Mouse (Mus musculus) liver, embryonic 11.5 days (tissue): ENCODE measurements at regions not wholly inside any gene's neighbourhood (a gene's known extent, or its start where the extent isn't known, plus 50 kb on each side); places are given as distances from the start of the nearest gene placed in this dataset.

Source experiments
- ATAC-seq: fragments of 200-750 bp; cut with Nextera tagmentation; replicated peaks from 2 replicates; pipeline ENCODE4 v1.8.0; 2017; ENCODE audit warnings: moderate number of reproducible peaks, mild to moderate bottlenecking, moderate TSS enrichment, moderate library complexity; ENCODE audit not compliant: low FRiP score
- DNase-seq: peaks from one replicate; pipeline ENCODE4 v3.0.0-alpha.2; 2017; ENCODE audit warnings: low spot score
- H3K27ac ChIP-seq: fragments of 300-500 bp; sonication (generic); 2 replicates; pipeline ENCODE4 v1.5.1; 2014; ENCODE audit warnings: mild to moderate bottlenecking, low read depth, low read length, control low read depth
- H3K27me3 ChIP-seq: fragments of 300-500 bp; sonication (generic); replicated peaks from 2 replicates; pipeline ENCODE4 v1.6.1; 2014; ENCODE audit warnings: low read length, mixed read lengths; ENCODE audit not compliant: control insufficient read depth, insufficient read depth
- H3K36me3 ChIP-seq: fragments of 300-500 bp; sonication (generic); 2 replicates; pipeline ENCODE4 v1.6.1; 2014; ENCODE audit warnings: mild to moderate bottlenecking, low read length, moderate library complexity, mixed read lengths; ENCODE audit not compliant: control insufficient read depth, insufficient read depth
- H3K4me1 ChIP-seq: fragments of 300-500 bp; sonication (generic); replicated peaks from 2 replicates; pipeline ENCODE4 v1.6.1; 2014; ENCODE audit warnings: low read length, mixed read lengths; ENCODE audit not compliant: control insufficient read depth, insufficient read depth
- H3K4me2 ChIP-seq: fragments of 300-500 bp; sonication (generic); 2 replicates; pipeline ENCODE4 v1.6.1; 2014; ENCODE audit warnings: mild to moderate bottlenecking, control low read depth, moderate library complexity
- H3K4me3 ChIP-seq: fragments of 300-500 bp; sonication (generic); 2 replicates; pipeline ENCODE4 v1.5.1; 2014; ENCODE audit warnings: low read depth, low read length, control low read depth
- H3K9ac ChIP-seq: fragments of 300-500 bp; sonication (generic); 2 replicates; pipeline ENCODE4 v1.6.1; 2014; ENCODE audit warnings: low read depth, low read length, control low read depth
- H3K9me3 ChIP-seq: fragments of 300-500 bp; sonication (generic); 2 replicates; pipeline ENCODE4 v1.6.1; 2016; ENCODE audit warnings: low read length, inconsistent platforms, mixed read lengths; ENCODE audit not compliant: control insufficient read depth
- WGBS: fragments of 180-500 bp; shearing (Covaris S2); extraction: QIAGEN DNeasy Blood & Tissue Kit; methylation state at CpG from one replicate; pipeline ENCODE4 v1.1.7; 2014; 5-methylcytosine and 5-hydroxymethylcytosine counted together

GRCm38 (mm10) chr16:46623246-46623645, 124.9 kb upstream of the Nectin3 start:
- DNase-seq = no peak
- H3K36me3 ChIP-seq = no peaks in the 10 kb centered on the region
- H3K27ac ChIP-seq = no peak overlapping the region
- no peaks in the 10 kb centered on the region for H3K27me3 ChIP-seq
- WGBS = 67% methylated on average over 1 of the region's 1 CpGs
- ATAC-seq = no peak
- no peaks in the 10 kb centered on the region for H3K9me3 ChIP-seq
- no peaks in the 10 kb centered on the region for H3K4me1 ChIP-seq
- no peak overlapping the region for H3K4me3 ChIP-seq
- H3K9ac ChIP-seq = no peak overlapping the region
- H3K4me2 ChIP-seq = no peak overlapping the region

- Histone ChIP-seq H3K27ac (no peak overlapping the region), H3K9me3 (no peaks in the 10 kb centered on the region), H3K27me3 (no peaks in the 10 kb centered on the region), H3K4me1 (no peaks in the 10 kb centered on the region), H3K9ac (no peak overlapping the region), H3K36me3 (no peaks in the 10 kb centered on the region), H3K4me3 (no peak overlapping the region), H3K4me2 (no peak overlapping the region)
- ATAC-seq = no peak
- WGBS = 82% methylated on average over 2 of the region's 2 CpGs
- no peak for DNase-seq
Measured at GRCm38 (mm10) chr16:46619871-46620270, 121.5 kb upstream of the Nectin3 start.

- no peaks in the 10 kb centered on the region for H3K36me3 ChIP-seq
- WGBS = 75% methylated on average over 13 of the region's 13 CpGs
Measured at GRCm38 (mm10) chr16:46617544-46618335, 119.4 kb upstream of the Nectin3 start.

GRCm38 (mm10) chr16:46616606-46617005, 118.3 kb upstream of the Nectin3 start:
- no peak overlapping the region for H3K9ac ChIP-seq
- H3K36me3 ChIP-seq = no peaks in the 10 kb centered on the region
- DNase-seq (no peak), ATAC-seq (no peak)
- H3K4me2 ChIP-seq = no peak overlapping the region
- no peaks in the 10 kb centered on the region for H3K9me3 ChIP-seq
- H3K27me3 ChIP-seq = no peaks in the 10 kb centered on the region
- no peak overlapping the region for H3K4me3 ChIP-seq
- no peak overlapping the region for H3K27ac ChIP-seq
- H3K4me1 ChIP-seq = no peaks in the 10 kb centered on the region

More at GRCm38 (mm10) chr16:46617544-46618335, 119.4 kb upstream of the Nectin3 start:
- Histone ChIP-seq H3K9me3 (no peaks in the 10 kb centered on the region), H3K4me2 (no peak overlapping the region), H3K27me3 (no peaks in the 10 kb centered on the region), H3K4me3 (no peak overlapping the region), H3K4me1 (no peaks in the 10 kb centered on the region), H3K27ac (no peak overlapping the region), H3K9ac (no peak overlapping the region)
- ATAC-seq = no peak
- DNase-seq = no peak

- H3K9ac ChIP-seq = no peak overlapping the region
- no peaks in the 10 kb centered on the region for H3K9me3 ChIP-seq
- no peaks in the 10 kb centered on the region for H3K4me1 ChIP-seq
- DNase-seq (no peak), ATAC-seq (no peak)
- no peak overlapping the region for H3K4me3 ChIP-seq
- 70% methylated on average over 5 of the region's 5 CpGs for WGBS
- H3K27me3 ChIP-seq = no peaks in the 10 kb centered on the region
- no peaks in the 10 kb centered on the region for H3K36me3 ChIP-seq
- no peak overlapping the region for H3K27ac ChIP-seq
- no peak overlapping the region for H3K4me2 ChIP-seq
Measured at GRCm38 (mm10) chr16:46613062-46613818, 114.9 kb upstream of the Nectin3 start.

- H3K27me3 ChIP-seq = no peaks in the 10 kb centered on the region
- no peak overlapping the region for H3K4me3 ChIP-seq
- ATAC-seq (no peak), DNase-seq (no peak)
- H3K9ac ChIP-seq = no peak overlapping the region
- no peak overlapping the region for H3K27ac ChIP-seq
- no peaks in the 10 kb centered on the region for H3K36me3 ChIP-seq
- H3K4me2 ChIP-seq = no peak overlapping the region
- H3K9me3 ChIP-seq = no peaks in the 10 kb centered on the region
- H3K4me1 ChIP-seq = no peaks in the 10 kb centered on the region
Measured at GRCm38 (mm10) chr16:46605879-46606203, 107.5 kb upstream of the Nectin3 start.

GRCm38 (mm10) chr16:46605001-46605878, 106.9 kb upstream of the Nectin3 start:
- H3K9me3 ChIP-seq = no peaks in the 10 kb centered on the region
- no peak overlapping the region for H3K4me2 ChIP-seq
- H3K27me3 ChIP-seq = no peaks in the 10 kb centered on the region
- no peaks in the 10 kb centered on the region for H3K36me3 ChIP-seq
- WGBS = 57% methylated on average over 11 of the region's 11 CpGs
- no peak overlapping the region for H3K4me3 ChIP-seq
- DNase-seq (no peak), ATAC-seq (no peak)
- no peaks in the 10 kb centered on the region for H3K4me1 ChIP-seq
- no peak overlapping the region for H3K9ac ChIP-seq
- no peak overlapping the region for H3K27ac ChIP-seq

GRCm38 (mm10) chr16:46592618-46593253, 94.4 kb upstream of the Nectin3 start:
- H3K4me1 ChIP-seq = no peaks in the 10 kb centered on the region
- H3K9me3 ChIP-seq = no peaks in the 10 kb centered on the region
- no peak overlapping the region for H3K27ac ChIP-seq
- no peak overlapping the region for H3K4me2 ChIP-seq
- WGBS = 64% methylated on average over 8 of the region's 8 CpGs
- no peak overlapping the region for H3K4me3 ChIP-seq
- H3K36me3 ChIP-seq = no peaks in the 10 kb centered on the region
- H3K27me3 ChIP-seq = no peaks in the 10 kb centered on the region
- DNase-seq (no peak), ATAC-seq (no peak)
- H3K9ac ChIP-seq = no peak overlapping the region
